Mouse (Mus musculus) forebrain, embryonic 11.5 days (tissue): ENCODE data around the gene Coro2b. TPM values are rescaled to one million over a fixed set of nuclear protein-coding genes. Genes with fewer than 3 reads are reported as not detected.
A peak's percentile ranks its signal among the peaks of the same experiment; 100 is the strongest.

ENCODE experiments used
- ATAC-seq: fragments of 200-750 bp; cut with Nextera tagmentation; replicated peaks from 2 replicates; pipeline ENCODE4 v1.8.0; 2017; ENCODE audit warnings: moderate TSS enrichment; ENCODE audit not compliant: low FRiP score
- DNase-seq: peaks from one replicate; pipeline ENCODE4 v3.0.0-alpha.2; 2017; ENCODE audit warnings: low spot score
- H3K27ac ChIP-seq: fragments of 300-500 bp; sonication (generic); 2 replicates; pipeline ENCODE4 v1.5.1; 2014; ENCODE audit warnings: low read depth, low read length
- H3K27me3 ChIP-seq: fragments of 300-500 bp; sonication (generic); 2 replicates; pipeline ENCODE4 v1.6.1; 2014; ENCODE audit warnings: mild to moderate bottlenecking, low read length, mixed read lengths; ENCODE audit not compliant: control insufficient read depth, insufficient read depth
- H3K36me3 ChIP-seq: fragments of 300-500 bp; sonication (generic); 2 replicates; pipeline ENCODE4 v1.6.1; 2014; ENCODE audit warnings: mild to moderate bottlenecking, low read length, moderate library complexity, mixed read lengths; ENCODE audit not compliant: control insufficient read depth, insufficient read depth
- H3K4me1 ChIP-seq: fragments of 300-500 bp; sonication (generic); replicated peaks from 2 replicates; pipeline ENCODE4 v1.6.1; 2014; ENCODE audit warnings: low read length, mixed read lengths; ENCODE audit not compliant: control insufficient read depth, insufficient read depth
- H3K4me2 ChIP-seq: fragments of 300-500 bp; sonication (generic); 2 replicates; pipeline ENCODE4 v1.6.1; 2014; ENCODE audit warnings: low read depth, mild to moderate bottlenecking, low read length, moderate library complexity, mixed read lengths; ENCODE audit not compliant: severe bottlenecking
- H3K4me3 ChIP-seq: fragments of 300-500 bp; sonication (generic); 2 replicates; pipeline ENCODE4 v1.5.1; 2014; ENCODE audit warnings: low read depth, low read length
- H3K9ac ChIP-seq: fragments of 300-500 bp; sonication (generic); 2 replicates; pipeline ENCODE4 v1.6.1; 2014; ENCODE audit warnings: low read length
- H3K9me3 ChIP-seq: fragments of 300-500 bp; sonication (generic); 2 replicates; pipeline ENCODE4 v1.6.1; 2016; ENCODE audit warnings: low read length, mixed read lengths; ENCODE audit not compliant: control insufficient read depth
- WGBS: fragments of 180-500 bp; shearing (Covaris S2); extraction: QIAGEN DNeasy Blood & Tissue Kit; methylation state at CpG from one replicate; pipeline ENCODE4 v1.1.7; 2014; 5-methylcytosine and 5-hydroxymethylcytosine counted together
- polyA plus RNA-seq: library from polyadenylated mRNA; unstranded; fragments of >200 nt; fragmentation: Nextera tagmentation; extraction: Ambion mirVana; gene quantifications from 2 replicates; pipeline ENCODE4 v1.2.1, GENCODE M21; 2014

Gene Coro2b
- polyA plus RNA-seq, 1 experiment from 2014 or later = 24.0 TPM

- no peak for ATAC-seq
- WGBS = 66% methylated on average over 4 of the region's 4 CpGs
Observed at GRCm38 (mm10) chr9:62484107-62484506, 52.7 kb downstream of the Coro2b start.

GRCm38 (mm10) chr9:62482788-62483187, 54.1 kb downstream of the Coro2b start:
- H3K9ac ChIP-seq = no peak overlapping the region
- H3K27ac ChIP-seq = no peak overlapping the region
- ATAC-seq (no peak), DNase-seq (no peak)
- no peak overlapping the region for H3K4me3 ChIP-seq
- H3K27me3 ChIP-seq = no peaks in the 10 kb centered on the region
- 91% methylated on average over 3 of the region's 3 CpGs for WGBS
- no peak overlapping the region for H3K4me2 ChIP-seq
- H3K9me3 ChIP-seq = no peaks in the 10 kb centered on the region
- no peaks in the 10 kb centered on the region for H3K36me3 ChIP-seq
- H3K4me1 ChIP-seq = peaks cover 5% of the 10 kb centered on the region; the same call in 1 of the 2 replicates

More at GRCm38 (mm10) chr9:62484107-62484506, 52.7 kb downstream of the Coro2b start:
- Histone ChIP-seq H3K9me3 (no peaks in the 10 kb centered on the region), H3K4me1 (peaks cover 4% of the 10 kb centered on the region; the same call in 1 of the 2 replicates), H3K9ac (no peak overlapping the region), H3K4me2 (no peak overlapping the region), H3K4me3 (no peak overlapping the region), H3K27me3 (no peaks in the 10 kb centered on the region), H3K27ac (no peak overlapping the region), H3K36me3 (no peaks in the 10 kb centered on the region)
- no peak for DNase-seq

- 60% methylated on average over 6 of the region's 6 CpGs for WGBS
- peak overlapping the region; percentile 6; the same call in 1 of the 2 replicates for H3K9ac ChIP-seq
- DNase-seq (no peak), ATAC-seq (no peak)
- peaks cover 5% of the 10 kb centered on the region; the same call in 1 of the 2 replicates for H3K4me1 ChIP-seq
- H3K36me3 ChIP-seq = no peaks in the 10 kb centered on the region
- H3K27ac ChIP-seq = peak overlapping the region; percentile 50; the same call in 1 of the 2 replicates
- H3K4me3 ChIP-seq = no peak overlapping the region
- no peaks in the 10 kb centered on the region for H3K27me3 ChIP-seq
- H3K4me2 ChIP-seq = no peak overlapping the region
- no peaks in the 10 kb centered on the region for H3K9me3 ChIP-seq
Observed at GRCm38 (mm10) chr9:62480898-62481642, 55.8 kb downstream of the Coro2b start.

- Histone ChIP-seq H3K4me2 (no peak overlapping the region), H3K36me3 (no peaks in the 10 kb centered on the region), H3K9ac (no peak overlapping the region), H3K27ac (no peak overlapping the region), H3K4me3 (no peak overlapping the region), H3K4me1 (peaks cover 5% of the 10 kb centered on the region; the same call in 1 of the 2 replicates), H3K27me3 (no peaks in the 10 kb centered on the region), H3K9me3 (no peaks in the 10 kb centered on the region)
- 83% methylated on average over 9 of the region's 9 CpGs for WGBS
- DNase-seq (no peak), ATAC-seq (no peak)
Observed at GRCm38 (mm10) chr9:62480149-62480548, 56.7 kb downstream of the Coro2b start.

- no peak overlapping the region for H3K9ac ChIP-seq
- WGBS = 69% methylated on average over 11 of the region's 11 CpGs
Observed at GRCm38 (mm10) chr9:62476782-62477487, 59.9 kb downstream of the Coro2b start.

GRCm38 (mm10) chr9:62474206-62474605, 62.6 kb downstream of the Coro2b start:
- WGBS = 87% methylated on average over 2 of the region's 2 CpGs
- Histone ChIP-seq H3K9me3 (no peaks in the 10 kb centered on the region), H3K27ac (no peak overlapping the region), H3K36me3 (no peaks in the 10 kb centered on the region), H3K4me3 (no peak overlapping the region), H3K4me2 (no peak overlapping the region), H3K9ac (no peak overlapping the region), H3K27me3 (no peaks in the 10 kb centered on the region), H3K4me1 (peaks cover 2% of the 10 kb centered on the region; the same call in 1 of the 2 replicates)
- ATAC-seq (no peak), DNase-seq (no peak)

More at GRCm38 (mm10) chr9:62476782-62477487, 59.9 kb downstream of the Coro2b start:
- peaks cover 5% of the 10 kb centered on the region; the same call in 1 of the 2 replicates for H3K4me1 ChIP-seq
- no peak overlapping the region for H3K4me3 ChIP-seq
- DNase-seq = no peak
- H3K36me3 ChIP-seq = no peaks in the 10 kb centered on the region
- no peaks in the 10 kb centered on the region for H3K9me3 ChIP-seq
- no peaks in the 10 kb centered on the region for H3K27me3 ChIP-seq
- peak overlapping the region; percentile 50 for H3K27ac ChIP-seq
- H3K4me2 ChIP-seq = no peak overlapping the region
- peak; percentile 21; the same call in 1 of the 2 replicates for ATAC-seq

GRCm38 (mm10) chr9:62471541-62472189, 65.2 kb downstream of the Coro2b start:
- Histone ChIP-seq H3K4me1 (peaks cover 7% of the 10 kb centered on the region; the same call in 1 of the 2 replicates), H3K4me3 (no peak overlapping the region), H3K4me2 (no peak overlapping the region), H3K36me3 (no peaks in the 10 kb centered on the region), H3K27ac (no peak overlapping the region), H3K9ac (no peak overlapping the region), H3K9me3 (no peaks in the 10 kb centered on the region), H3K27me3 (no peaks in the 10 kb centered on the region)
- 86% methylated on average over 14 of the region's 14 CpGs for WGBS
- ATAC-seq (no peak), DNase-seq (no peak)

GRCm38 (mm10) chr9:62471041-62471440, 65.8 kb downstream of the Coro2b start:
- no peaks in the 10 kb centered on the region for H3K27me3 ChIP-seq
- no peaks in the 10 kb centered on the region for H3K36me3 ChIP-seq
- ATAC-seq (no peak), DNase-seq (no peak)
- WGBS = 89% methylated on average over 14 of the region's 14 CpGs
- no peak overlapping the region for H3K27ac ChIP-seq
- H3K4me2 ChIP-seq = no peak overlapping the region
- peaks cover 7% of the 10 kb centered on the region; the same call in 1 of the 2 replicates for H3K4me1 ChIP-seq
- no peaks in the 10 kb centered on the region for H3K9me3 ChIP-seq
- H3K4me3 ChIP-seq = no peak overlapping the region
- H3K9ac ChIP-seq = no peak overlapping the region
